Mouse (Mus musculus) kidney, adult 8-10 months (tissue): Measurements from ENCODE around the gene Gtpbp6.
"Not testable (repeated sequence)": the region's sequence is repeated elsewhere in the genome, so short reads cannot be mapped to it uniquely, and the experiment has no call there.

Source experiments
- DNase-seq, 2 experiments: peaks; one replicate each; pipeline ENCODE4 v3.0.0; 2022

The Gtpbp6 gene

DNA sequence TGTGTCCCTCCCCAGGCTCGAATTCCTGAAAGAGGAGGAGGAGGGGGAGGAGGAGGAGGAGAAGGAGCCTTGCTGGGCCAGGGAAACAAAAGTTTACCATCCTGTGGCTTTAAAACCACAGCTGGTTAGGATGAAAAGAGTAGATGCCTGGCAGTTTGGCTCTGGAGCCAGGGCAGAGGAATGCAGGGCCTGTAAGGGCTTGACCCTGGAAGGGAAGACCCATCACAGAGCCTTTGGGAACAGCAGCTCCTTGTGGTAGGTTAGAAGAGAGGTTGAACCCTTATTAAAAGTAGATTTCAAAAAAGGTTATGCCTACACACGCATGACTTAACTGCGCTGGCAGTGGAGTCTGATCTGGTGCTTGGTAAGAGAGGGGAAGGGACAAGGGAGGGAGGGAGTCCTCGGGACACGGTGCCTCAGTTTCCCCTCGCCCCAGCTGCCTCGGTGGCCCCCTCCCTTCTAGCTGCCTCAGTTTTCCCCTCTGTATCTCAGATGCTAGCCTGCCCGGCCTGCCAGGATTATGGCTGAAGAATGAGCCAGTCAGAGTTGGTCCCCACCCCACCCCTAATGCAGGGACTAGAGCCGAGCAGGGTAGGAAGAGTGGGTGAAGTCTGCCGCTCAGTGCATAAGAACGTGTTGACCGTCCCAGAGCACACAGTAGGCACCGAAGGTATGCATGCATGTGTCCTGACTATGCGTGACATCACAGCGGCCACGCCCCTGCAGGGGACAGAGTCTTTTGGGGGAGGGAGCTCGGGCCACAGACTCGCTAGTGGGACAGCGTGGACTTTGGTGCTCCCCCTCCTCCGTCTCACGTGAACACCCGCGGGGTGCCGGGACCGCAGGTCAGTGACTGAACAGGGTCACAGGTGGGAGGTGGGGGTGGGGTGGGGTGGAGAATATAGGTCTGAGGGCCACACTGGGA is 8.1 kb downstream of the Gtpbp6 start, which contains the start of gene Plcxd1:
Gene Plcxd1 (plus strand): TSS at position 314 of the 925 bp plus-strand sequence.
- DNase-seq: peak in 1 of 2 experiments; percentile 64

DNA sequence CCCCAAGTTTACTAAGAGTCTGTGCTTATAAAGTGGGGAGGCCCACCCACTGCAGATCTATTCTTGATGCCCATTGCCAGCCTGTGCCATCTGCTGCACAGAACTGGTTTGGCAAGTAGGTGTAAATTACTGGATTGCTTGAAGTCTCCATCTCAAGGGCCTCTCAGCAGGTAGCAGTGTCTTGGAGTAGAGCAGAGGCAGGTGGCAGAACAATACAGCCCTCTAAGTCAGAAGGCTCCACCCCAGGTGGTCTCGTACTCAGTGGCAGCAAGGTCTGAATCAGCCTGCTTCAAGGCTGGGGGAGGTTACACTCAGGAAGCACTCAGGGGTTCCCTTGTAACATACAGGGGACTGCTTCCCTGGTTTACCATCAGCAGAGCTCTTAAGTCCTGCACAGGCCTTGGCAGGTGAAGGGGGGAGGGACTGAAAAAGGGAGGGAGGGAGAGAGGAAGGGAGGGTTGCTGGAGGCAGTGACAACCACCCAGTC is 9.0 kb downstream of the Gtpbp6 start:
- no peak for DNase-seq

DNA sequence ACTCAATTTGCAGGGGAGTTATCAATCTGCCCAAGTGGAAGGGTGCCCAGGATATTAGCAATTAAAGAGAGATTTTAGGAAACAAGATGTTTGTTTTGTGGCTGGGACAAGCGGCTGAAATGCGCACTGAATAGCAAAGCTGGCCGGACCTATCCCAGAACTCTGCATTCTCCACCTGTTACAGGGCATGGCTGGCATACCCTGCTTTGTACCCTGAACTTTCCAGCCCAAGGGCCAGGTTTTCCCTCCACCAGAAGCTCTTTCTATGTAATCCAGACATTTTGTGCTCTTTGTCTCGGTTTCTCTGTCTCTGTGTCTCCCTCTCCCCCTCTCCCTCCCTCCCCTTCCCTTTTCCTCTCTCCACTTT is 13.2 kb downstream of the Gtpbp6 start:
- no peak for DNase-seq

DNA sequence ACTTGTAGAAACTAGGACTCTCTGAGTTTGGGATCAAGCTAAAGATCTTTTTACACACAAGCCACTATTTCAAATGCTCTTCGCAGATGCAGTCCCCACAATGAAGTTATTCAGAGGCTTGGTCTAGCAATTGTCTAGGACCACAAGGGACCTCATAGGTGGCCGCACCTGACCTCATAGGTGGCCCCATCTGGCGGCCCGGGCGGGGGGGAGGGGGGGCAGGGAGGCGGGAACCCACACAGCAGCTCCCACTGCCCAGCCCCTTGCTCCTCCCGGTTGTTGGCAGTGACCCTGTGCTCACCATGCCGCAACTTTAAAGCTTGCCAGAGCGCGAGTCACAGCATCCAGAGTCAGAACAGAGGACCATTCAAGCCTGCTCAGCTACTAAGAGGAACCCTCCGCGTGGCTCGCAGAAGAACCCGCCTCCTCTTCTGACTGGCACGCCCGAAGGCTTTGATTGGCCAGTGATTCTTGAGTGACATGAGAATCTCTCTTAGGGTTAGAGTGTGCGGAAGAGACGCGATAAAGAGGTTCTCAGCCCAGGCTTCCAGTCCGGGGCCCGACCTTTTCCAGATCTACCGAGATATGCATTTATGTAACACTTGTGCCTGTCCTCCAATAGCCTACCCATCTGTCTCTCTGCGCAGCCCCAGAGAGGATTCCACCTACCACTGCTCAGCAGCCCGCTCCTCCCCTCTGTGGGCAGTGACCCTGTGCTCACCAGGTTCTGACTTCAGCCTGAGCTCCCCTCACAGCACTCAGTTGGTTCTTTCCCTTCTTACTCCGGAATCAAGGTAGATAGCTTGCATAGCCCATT is 13.8 kb downstream of the Gtpbp6 start, which contains the start of gene Gm35315:
Gene Gm35315 (minus strand): TSS at position 391 of the 817 bp plus-strand sequence.
- DNase-seq: peak; percentile 88 to 89

DNA sequence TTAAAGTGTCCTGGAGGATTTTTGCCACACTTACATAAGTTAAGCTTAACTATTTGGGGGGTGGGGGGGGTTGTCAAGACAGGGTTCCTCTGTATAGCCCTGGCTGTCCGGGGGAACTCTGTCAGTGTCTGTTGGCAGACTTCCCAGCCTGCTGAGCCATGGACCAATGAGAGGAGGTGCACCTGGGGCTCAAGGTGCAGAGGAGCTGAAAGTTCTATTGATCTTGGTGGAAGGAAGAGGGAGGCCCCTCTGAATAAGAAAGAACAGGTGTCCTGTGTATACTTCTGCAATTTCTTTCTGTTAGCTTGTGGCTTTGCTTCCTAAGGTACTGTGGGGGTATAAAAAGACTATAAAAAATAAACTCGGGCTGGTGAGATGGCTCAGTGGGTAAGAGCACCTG is 16.5 kb downstream of the Gtpbp6 start:
- DNase-seq: no peak

DNA sequence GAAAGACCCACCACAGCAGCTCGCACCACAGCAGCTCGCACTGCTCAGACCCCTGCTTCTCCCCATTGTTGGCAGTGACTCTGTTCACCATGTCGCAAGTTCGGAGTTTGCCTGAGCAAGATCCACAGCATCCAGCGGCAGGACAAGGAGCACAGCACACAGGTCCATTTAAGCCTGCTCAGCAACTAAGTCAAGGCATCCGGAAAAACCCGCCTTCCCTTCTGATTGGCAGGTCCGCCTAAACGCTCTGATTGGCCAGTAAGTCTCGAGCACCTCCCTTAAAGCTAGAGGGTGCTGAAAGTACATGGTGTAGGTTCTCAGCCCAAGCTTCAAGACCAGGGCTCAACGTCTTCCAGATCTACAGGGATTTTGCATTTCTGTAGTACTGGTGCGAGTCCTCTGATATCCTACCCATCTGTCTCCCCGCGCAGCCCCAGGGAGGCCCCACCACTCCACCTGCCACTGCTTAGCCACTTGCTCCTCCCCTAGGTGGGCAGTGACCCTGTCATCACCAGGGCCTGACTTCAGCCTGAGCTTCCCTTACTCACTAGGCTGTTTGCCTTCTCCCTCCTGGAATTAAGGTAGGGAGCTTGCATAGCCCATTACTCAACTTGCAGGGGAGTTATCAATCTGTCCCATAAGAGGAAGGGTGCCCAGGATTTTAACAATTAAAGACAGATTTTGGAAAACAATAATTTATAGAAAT is 21.7 kb downstream of the Gtpbp6 start:
- no peak for DNase-seq

DNA sequence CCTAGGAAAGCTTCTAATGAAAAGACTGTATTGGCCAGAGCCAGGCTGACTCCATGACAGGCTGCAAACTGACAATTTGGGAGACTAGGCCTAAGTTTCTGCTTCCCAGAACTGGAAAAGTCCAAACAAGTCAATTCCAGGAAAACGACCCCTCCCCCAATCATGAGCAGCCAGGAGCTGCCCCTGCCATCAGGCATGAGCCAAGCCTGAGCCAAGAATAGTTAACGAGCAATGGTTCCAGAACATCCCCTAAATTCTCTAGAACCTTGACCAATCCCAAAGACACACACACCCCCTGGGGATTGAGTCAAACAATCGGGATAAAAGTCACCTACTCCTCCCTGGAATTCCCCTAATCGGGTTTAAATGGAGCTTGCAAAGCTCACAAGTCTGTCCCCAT is 25.0 kb downstream of the Gtpbp6 start:
- DNase-seq: no peak

DNA sequence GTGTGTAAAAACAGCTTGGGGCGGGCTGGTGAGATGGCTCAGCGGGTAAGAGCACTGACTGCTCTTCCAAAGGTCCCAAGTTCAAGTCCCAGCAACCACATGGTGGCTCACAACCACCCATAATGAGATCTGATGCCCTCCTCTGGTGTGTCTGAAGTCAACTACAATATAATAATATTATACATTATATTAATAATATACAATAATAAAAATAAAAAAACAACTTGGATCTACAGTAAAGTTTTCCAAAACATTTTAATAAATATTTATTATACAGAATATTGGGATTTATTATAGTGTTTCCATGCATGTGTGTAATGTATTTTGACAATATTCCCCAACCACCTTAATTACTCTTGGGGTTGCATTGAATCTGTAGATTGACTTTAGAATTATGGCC is 35.6 kb downstream of the Gtpbp6 start, which contains the start of gene Gm17655:
Gene Gm17655 (minus strand): TSS at position 101 of the 400 bp plus-strand sequence.
- DNase-seq: not testable (repeated sequence)

DNA sequence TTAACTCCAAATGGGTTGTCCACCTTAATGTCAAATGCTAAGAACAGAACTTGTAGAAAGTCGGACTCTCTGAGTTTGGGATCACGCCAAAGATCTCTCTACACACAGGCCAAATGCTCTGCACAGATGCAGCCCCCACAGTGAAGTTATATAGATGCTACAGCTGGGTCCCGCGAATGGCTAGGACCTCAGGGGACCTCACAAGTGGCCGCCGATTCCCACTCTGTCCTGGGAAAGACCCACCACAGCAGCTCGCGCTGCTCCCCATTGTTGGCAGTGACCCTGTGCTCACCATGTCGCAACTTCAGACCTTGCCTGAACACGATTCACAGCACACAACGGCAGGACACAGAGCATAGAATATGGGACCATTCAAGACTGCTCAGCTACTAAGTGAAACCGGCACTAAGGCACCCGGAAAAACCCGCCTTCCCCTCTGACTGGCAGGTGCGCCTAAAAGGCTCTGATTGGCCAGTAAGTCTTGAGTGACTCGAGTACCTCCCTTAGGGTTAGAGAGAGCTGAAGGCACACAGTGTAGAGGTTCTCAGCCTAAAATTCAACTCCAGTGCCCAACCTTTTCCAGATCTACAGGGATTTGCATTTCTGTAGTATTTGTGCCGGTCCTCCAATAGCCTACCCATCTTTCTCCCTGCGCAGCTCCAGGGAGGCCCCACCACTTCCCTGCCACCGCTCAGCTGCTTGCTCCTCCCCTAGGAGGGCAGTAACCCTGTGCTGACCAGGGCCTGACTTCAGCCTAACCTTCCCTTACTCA is 50.2 kb downstream of the Gtpbp6 start:
- peak; percentile 80 to 90 for DNase-seq
